Mouse (Mus musculus): ENCODE measurements at regions not wholly inside any gene's neighbourhood (a gene's known extent, or its start where the extent isn't known, plus 50 kb on each side); places are given as distances from the start of the nearest gene placed in this dataset.
"Not testable (repeated sequence)": the region's sequence is repeated elsewhere in the genome, so short reads cannot be mapped to it uniquely, and the experiment has no call there.

DNA sequence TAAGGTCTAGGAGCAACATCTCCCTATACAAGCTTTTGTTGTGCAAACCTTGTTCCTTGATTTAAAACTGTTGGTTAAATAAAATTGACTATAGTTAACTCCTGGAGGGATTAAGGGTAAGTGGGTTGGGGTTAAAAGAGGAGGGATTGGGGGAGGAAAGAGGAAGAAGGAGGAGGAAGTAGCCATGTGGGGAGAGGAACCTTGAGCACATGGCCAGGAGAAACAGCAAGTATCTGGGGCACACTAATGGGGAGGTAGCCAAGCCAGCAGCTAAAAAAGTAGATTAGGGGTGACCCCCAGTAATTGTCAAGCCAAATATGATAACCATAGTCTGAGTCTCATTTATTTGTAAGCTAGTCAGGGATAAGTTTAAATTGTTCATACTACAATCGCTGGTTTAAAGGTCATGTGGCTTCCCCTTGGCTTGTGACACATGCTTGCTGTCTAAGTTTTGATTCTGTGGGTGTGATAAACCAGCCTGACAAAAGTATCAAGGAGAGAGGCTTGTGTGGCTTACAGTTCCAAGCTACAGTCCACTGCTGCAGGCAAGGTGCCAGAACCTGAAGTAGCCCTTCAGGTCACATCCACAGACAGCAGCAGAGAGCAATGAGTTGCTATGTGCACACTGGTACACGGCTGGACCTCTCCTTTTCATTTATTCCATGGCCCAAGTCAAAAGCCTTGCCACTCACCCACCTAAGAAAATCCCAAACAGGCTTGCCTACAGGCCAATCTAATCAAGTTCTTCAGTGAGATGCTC, 189.8 kb downstream of the Tcp10c start:
- peak; percentile 21 for TF ChIP-seq CTCF (IDR thresholded peaks at IDR 0.05)
- in situ Hi-C loops (cut with MboI; ENCODE audit: low pct_unique_long_range_greater_than_20kb): loop anchor here (5.0 kb wide), 1 partner anchor 72 kb away; no protein-coding TSS in a partner anchor
- ChIA-PET POLR2A (interaction anchor here (0.7 kb wide), 1 partner anchor 118 kb away, joined by 3 read pairs; no protein-coding TSS in a partner anchor), CTCF (no interaction called here)
- H3K27me3 ChIP-seq: no peaks in the 10 kb centered on the region
- ATAC-seq (no peak), DNase-seq (ENCODE audit: low read depth, low spot score) (no peak)

DNA sequence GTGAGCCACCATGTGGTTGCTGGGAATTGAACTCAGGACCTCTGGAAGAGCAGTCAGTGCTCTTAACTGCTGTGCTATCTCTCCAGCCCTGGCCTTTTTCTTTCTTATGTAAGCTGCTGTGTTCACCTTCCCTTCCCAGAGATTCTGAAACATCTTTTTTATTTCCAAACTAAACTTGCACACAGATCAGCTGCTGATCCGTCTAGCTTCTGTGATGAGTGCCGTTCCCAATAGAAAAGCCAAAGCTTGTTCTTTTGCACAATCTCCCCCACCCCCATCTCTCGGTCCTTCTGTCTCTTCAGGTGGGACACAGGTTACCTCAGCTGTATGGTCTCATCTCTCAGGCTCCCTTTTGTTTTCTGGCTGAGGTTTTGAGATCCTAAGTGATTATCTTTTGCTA, 191.9 kb downstream of the Tcp10c start:
- ChIA-PET POLR2A (interaction anchor here (0.6 kb wide), 1 partner anchor 1377 kb away, joined by 3 read pairs; no protein-coding TSS in a partner anchor), CTCF (no interaction called here)
- ATAC-seq (no peak), DNase-seq (ENCODE audit: low read depth, low spot score) (no peak)
- in situ Hi-C loops (cut with MboI; ENCODE audit: low pct_unique_long_range_greater_than_20kb): no loop called here
- TF ChIP-seq CTCF (IDR thresholded peaks at IDR 0.05): no peak
- no peaks in the 10 kb centered on the region for H3K27me3 ChIP-seq

DNA sequence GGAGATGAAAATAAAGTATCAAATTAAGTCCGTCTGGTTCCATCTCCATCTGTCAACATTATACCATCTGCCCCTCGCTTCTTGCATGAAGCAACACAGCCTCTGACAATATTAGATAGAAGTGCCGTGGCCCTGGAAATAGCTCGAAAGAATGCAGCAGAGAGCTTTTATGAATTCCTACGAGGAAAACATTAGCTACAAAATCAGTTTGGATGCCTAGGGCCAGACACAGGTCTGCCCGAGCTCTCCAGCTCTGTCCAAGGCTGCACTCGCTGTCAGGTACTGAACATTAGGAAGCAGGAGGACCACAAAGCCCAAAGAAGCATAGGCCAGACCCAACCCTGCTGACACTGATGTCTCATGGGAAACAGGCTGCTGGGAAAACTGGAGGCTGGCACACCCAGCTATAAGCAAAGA, 192.3 kb downstream of the Tcp10c start:
- CTCF ChIA-PET: no interaction called here
- TF ChIP-seq CTCF (IDR thresholded peaks at IDR 0.05): no peak
- POLR2A ChIA-PET: interaction anchor here (0.6 to 0.7 kb wide), 2 partner anchors 391 to 1377 kb away, joined by 3 to 6 read pairs; no protein-coding TSS in a partner anchor
- in situ Hi-C loops (cut with MboI; ENCODE audit: low pct_unique_long_range_greater_than_20kb): no loop called here
- ATAC-seq (no peak), DNase-seq (ENCODE audit: low read depth, low spot score) (no peak)
- no peaks in the 10 kb centered on the region for H3K27me3 ChIP-seq

DNA sequence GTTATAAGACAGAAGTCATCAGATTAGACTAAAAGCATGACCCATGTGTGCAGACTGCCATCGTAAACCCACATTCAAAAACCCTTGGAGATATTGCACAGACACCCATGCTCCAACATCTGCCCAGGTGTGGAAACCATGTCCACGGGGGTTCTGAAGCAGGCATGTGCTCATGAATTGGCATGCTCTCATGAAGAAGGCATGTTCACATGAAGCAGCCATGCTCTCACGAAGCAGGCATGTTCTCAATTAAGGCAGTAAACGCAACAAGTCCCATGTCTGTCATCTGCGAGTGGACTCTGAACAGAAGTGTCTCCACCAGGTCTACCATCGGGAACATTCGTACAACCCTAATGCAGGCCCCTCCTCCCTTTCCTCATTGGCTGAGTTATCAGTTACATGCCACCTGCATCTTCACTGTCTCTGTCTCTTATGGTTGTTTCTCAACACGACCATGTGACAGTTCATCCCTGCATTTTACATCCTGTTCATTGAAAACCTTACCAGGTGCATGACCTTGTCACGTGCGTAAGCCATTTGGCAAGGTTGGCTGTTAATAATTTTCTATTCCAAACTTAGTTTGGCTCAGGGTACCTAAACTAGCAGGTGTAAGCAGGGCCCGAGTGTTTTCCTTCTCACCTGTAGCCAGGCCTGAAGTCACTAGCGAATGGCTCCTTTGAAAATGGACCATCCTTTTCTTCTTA, 193.4 kb downstream of the Tcp10c start:
- in situ Hi-C loops (cut with MboI; ENCODE audit: low pct_unique_long_range_greater_than_20kb): no loop called here
- CTCF ChIA-PET: no interaction called here
- DNase-seq (ENCODE audit: low read depth, low spot score): no peak
- POLR2A ChIA-PET: interaction anchor here (0.7 kb wide), 1 partner anchor 390 kb away, joined by 6 read pairs; no protein-coding TSS in a partner anchor
- H3K27me3 ChIP-seq: no peaks in the 10 kb centered on the region
- no peak for ATAC-seq
- no peak for TF ChIP-seq CTCF (IDR thresholded peaks at IDR 0.05)

DNA sequence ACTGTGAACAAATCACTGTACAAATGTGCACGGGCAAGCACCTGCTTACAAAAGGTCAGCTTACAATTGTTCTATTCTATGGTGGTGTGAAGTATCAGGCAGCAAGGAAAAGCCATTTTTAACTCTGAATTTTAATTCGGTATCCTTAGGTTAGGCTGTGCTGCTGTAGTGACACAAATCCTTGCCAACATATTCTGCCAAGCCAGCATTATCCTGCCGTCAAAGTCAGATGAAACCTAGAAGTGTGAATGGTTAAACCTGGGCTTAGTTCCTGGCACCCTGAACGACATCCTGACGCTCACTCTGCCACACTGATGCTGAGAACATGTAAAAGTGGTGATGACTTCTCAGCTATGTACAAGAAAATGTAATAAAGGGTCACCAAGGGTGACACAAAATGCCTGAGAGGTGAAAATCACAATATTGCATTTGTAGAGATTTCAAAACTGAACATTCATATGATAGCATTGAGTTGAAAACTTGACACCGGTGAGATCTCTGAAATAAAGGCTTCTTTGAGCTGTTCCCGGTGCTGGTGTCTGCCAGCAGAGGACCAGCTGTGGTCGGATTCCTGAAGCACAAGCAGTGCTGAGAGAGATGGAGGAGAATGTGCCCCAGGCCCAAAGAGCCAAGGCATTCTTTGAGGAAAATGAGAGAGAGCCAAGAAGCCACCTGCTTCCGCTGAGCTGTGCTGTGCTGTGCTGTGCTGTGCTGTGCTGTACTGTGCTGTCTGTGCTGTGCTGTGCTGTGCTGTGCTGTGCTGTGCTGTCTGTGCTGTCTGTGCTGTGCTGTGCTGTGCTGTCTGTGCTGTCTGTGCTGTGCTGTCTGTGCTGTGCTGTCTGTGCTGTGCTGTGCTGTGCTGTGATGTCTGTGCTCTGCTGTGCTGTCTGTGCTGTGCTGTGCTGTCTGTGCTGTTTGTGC, 195.9 kb downstream of the Tcp10c start:
- no peaks in the 10 kb centered on the region for H3K27me3 ChIP-seq
- POLR2A ChIA-PET: no interaction called here
- TF ChIP-seq CTCF (IDR thresholded peaks at IDR 0.05): no peak
- in situ Hi-C loops (cut with MboI; ENCODE audit: low pct_unique_long_range_greater_than_20kb): no loop called here
- no peak for DNase-seq (ENCODE audit: low read depth, low spot score)
- CTCF ChIA-PET: no interaction called here
- no peak for ATAC-seq

DNA sequence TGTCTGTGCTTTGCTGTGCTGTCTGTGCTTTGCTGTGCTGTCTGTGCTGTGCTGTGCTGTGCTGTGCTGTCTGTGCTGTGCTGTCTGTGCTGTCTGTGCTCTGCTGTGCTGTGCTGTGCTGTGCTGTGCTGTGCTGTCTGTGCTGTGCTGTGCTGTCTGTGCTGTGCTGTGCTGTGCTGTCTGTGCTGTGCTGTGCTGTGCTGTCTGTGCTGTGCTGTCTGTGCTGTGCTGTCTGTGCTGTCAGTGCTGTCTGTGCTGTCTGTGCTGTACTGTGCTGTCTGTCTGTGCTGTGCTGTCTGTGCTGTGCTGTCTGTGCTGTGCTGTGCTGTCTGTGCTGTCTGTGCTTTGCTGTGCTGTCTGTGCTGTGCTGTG, 196.5 kb downstream of the Tcp10c start:
- DNase-seq (ENCODE audit: low read depth, low spot score); CTCF ChIA-PET; POLR2A ChIA-PET; in situ Hi-C loops (cut with MboI; ENCODE audit: low pct_unique_long_range_greater_than_20kb); H3K27me3 ChIP-seq; ATAC-seq: not testable (repeated sequence)

DNA sequence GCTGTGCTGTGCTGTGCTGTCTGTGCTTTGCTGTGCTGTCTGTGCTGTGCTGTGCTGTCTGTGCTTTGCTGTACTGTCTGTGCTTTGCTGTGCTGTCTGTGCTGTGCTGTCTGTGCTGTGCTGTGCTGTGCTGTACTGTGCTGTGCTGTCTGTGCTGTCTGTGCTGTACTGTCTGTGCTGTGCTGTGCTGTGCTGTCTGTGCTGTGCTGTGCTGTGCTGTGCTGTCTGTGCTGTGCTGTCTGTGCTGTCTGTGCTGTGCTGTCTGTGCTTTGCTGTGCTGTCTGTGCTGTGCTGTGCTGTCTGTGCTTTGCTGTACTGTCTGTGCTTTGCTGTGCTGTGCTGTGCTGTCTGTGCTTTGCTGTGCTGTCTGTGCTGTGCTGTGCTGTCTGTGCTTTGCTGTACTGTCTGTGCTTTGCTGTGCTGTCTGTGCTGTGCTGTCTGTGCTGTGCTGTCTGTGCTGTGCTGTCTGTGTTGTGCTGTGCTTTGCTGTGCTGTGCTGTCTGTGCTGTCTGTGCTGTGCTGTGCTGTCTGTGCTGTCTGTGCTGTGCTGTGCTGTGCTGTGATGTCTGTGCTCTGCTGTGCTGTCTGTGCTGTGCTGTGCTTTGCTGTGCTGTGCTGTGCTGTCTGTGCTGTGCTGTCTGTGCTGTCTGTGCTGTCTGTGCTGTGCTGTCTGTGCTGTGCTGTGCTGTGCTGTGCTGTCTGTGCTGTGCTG, 197.5 kb downstream of the Tcp10c start:
- CTCF ChIA-PET; ATAC-seq; POLR2A ChIA-PET; DNase-seq (ENCODE audit: low read depth, low spot score); in situ Hi-C loops (cut with MboI; ENCODE audit: low pct_unique_long_range_greater_than_20kb); H3K27me3 ChIP-seq: not testable (repeated sequence)

DNA sequence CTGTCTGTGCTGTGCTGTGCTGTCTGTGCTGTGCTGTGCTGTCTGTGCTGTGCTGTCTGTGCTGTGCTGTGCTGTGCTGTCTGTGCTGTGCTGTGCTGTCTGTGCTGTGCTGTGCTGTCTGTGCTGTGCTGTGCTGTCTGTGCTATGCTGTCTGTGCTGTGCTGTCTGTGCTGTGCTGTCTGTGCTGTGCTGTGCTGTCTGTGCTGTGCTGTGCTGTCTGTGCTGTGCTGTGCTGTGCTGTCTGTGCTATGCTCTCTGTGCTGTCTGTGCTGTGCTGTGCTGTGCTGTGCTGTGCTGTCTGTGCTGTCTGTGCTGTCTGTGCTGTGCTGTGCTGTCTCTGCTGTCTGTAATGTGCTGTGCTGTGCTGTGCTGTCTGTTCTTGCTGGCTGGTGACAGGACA, 198.5 kb downstream of the Tcp10c start:
- DNase-seq (ENCODE audit: low read depth, low spot score); POLR2A ChIA-PET; CTCF ChIA-PET; H3K27me3 ChIP-seq; ATAC-seq; in situ Hi-C loops (cut with MboI; ENCODE audit: low pct_unique_long_range_greater_than_20kb): not testable (repeated sequence)

DNA sequence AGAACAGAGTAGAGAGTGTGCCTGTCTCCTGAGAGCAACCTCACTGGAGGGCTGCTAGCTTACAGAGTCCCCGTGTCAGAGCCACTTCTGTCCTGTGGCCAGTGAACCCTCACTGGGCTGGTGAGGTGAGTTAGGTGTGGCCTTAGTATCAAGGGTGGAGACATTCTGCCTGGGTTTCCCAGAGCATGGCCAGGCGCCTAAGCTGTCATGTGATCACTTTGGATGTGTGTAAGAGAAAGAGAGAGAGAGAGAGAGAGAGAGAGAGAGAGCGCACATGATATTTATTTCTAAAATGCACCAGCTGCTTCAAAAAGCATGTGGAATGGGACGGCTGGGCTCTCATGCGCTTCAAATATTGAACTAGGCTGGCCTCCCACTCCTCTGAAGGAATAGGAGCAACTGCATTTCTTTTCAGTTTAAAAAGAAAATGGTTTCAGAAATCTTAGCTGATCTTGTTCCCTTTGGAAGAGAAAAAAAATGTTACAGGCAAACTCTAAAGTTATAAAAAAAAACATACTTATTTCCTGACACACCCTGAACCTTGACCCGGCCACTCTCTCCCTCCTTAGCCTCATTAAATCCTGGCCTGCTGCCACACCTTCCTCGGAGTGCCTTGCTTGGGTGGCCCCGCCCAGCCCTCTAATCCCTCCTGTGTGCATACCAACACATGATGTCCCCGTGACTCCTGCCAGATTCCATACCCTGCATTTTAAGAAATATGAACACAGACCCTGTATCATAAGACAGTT, 201.1 kb downstream of the Tcp10c start:
- ATAC-seq: peak; percentile 42
- CTCF ChIA-PET; H3K27me3 ChIP-seq; POLR2A ChIA-PET; in situ Hi-C loops (cut with MboI; ENCODE audit: low pct_unique_long_range_greater_than_20kb): not testable (repeated sequence)
- peak; percentile 31 for DNase-seq (ENCODE audit: low read depth, low spot score)

DNA sequence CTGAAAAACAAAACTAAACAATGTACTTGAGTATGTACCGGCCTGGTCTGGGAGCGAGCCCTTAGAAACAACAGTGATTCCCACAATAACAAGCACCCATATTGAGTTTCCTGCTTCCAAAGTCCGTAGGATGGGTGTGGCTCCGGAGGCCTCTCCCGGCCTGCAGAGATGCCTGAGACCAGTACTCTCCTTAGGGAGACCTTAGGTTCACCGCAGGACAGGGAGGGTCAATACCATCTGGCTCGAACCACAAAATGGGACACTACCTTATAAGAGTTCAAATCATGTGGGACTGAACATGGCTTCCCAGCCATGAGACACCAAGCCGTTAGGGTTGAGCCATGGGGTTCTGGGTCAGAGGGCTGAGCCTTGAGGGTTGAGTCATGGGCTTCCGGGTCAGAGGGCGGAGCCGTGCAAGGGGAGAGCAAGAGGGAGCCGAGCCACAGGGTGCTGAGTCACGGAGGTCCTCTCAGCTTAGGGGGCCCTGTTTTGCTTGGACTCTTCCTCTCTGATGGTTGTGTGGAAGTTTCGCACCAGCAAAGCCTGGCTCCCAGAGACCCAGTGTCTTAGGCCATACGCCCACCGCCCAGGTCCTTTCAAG, 201.8 kb downstream of the Tcp10c start:
- ATAC-seq: peak; percentile 5
- CTCF ChIA-PET; in situ Hi-C loops (cut with MboI; ENCODE audit: low pct_unique_long_range_greater_than_20kb); H3K27me3 ChIP-seq; POLR2A ChIA-PET; DNase-seq (ENCODE audit: low read depth, low spot score): not testable (repeated sequence)

All from Patski (cell line).